Mouse (Mus musculus): Measurements from ENCODE around the gene Mief1. TPM values are rescaled to one million over a fixed set of nuclear protein-coding genes. Genes with fewer than 3 reads are reported as not detected.
A peak's percentile ranks its signal among the peaks of the same experiment; 100 is the strongest.

The Mief1 gene
- polyA plus RNA-seq (2012; rRNA removed): 10.6 and 15.1 TPM in 2 replicates

- peak; percentile 91 for DNase-seq (ENCODE audit: low spot score)
Observed at GRCm38 (mm10) chr15:80233733-80234509, at the start of gene Mief1. Gene Mief1, plus strand, starts transcription at chr15:80234018.

- no peak for DNase-seq (ENCODE audit: low spot score)
Observed at GRCm38 (mm10) chr15:80188927-80189326, 44.9 kb upstream of the Mief1 start.

- DNase-seq (ENCODE audit: low spot score): no peak
Observed at GRCm38 (mm10) chr15:80190075-80190474, 43.7 kb upstream of the Mief1 start.

- DNase-seq (ENCODE audit: low spot score): no peak
Observed at GRCm38 (mm10) chr15:80191585-80192245, 42.1 kb upstream of the Mief1 start.

- no peak for DNase-seq (ENCODE audit: low spot score)
Observed at GRCm38 (mm10) chr15:80192246-80192585, 41.6 kb upstream of the Mief1 start.

- no peak for DNase-seq (ENCODE audit: low spot score)
Observed at GRCm38 (mm10) chr15:80192847-80193246, 41.0 kb upstream of the Mief1 start.

- no peak for DNase-seq (ENCODE audit: low spot score)
Observed at GRCm38 (mm10) chr15:80199556-80199955, 34.3 kb upstream of the Mief1 start.

GRCm38 (mm10) chr15:80202111-80202775 is 31.6 kb upstream of the Mief1 start:
- no peak for DNase-seq (ENCODE audit: low spot score)

- DNase-seq (ENCODE audit: low spot score): no peak
Observed at GRCm38 (mm10) chr15:80203406-80203805, 30.4 kb upstream of the Mief1 start.

- DNase-seq (ENCODE audit: low spot score): no peak
Observed at GRCm38 (mm10) chr15:80206057-80206565, 27.7 kb upstream of the Mief1 start.

- no peak for DNase-seq (ENCODE audit: low spot score)
Observed at GRCm38 (mm10) chr15:80208446-80208845, 25.4 kb upstream of the Mief1 start.

- no peak for DNase-seq (ENCODE audit: low spot score)
Observed at GRCm38 (mm10) chr15:80213688-80214087, 20.1 kb upstream of the Mief1 start.

GRCm38 (mm10) chr15:80215716-80216479 is 17.9 kb upstream of the Mief1 start:
- no peak for DNase-seq (ENCODE audit: low spot score)

GRCm38 (mm10) chr15:80216480-80216820 is 17.4 kb upstream of the Mief1 start:
- no peak for DNase-seq (ENCODE audit: low spot score)

- DNase-seq (ENCODE audit: low spot score): no peak
Observed at GRCm38 (mm10) chr15:80217476-80217875, 16.3 kb upstream of the Mief1 start.

GRCm38 (mm10) chr15:80219211-80219610 is 14.6 kb upstream of the Mief1 start:
- no peak for DNase-seq (ENCODE audit: low spot score)

GRCm38 (mm10) chr15:80219705-80220657 is 13.8 kb upstream of the Mief1 start:
- no peak for DNase-seq (ENCODE audit: low spot score)

- DNase-seq (ENCODE audit: low spot score): no peak
Observed at GRCm38 (mm10) chr15:80221031-80221430, 12.8 kb upstream of the Mief1 start.

GRCm38 (mm10) chr15:80223751-80224150 is 10.1 kb upstream of the Mief1 start:
- no peak for DNase-seq (ENCODE audit: low spot score)

- DNase-seq (ENCODE audit: low spot score): peak; percentile 78
Observed at GRCm38 (mm10) chr15:80225208-80225607, 8.6 kb upstream of the Mief1 start.

- no peak for DNase-seq (ENCODE audit: low spot score)
Observed at GRCm38 (mm10) chr15:80225796-80226195, 8.0 kb upstream of the Mief1 start.

Data from urinary bladder, adult 2 months (tissue).